Mouse (Mus musculus) stomach, postnatal 0 days (tissue): ENCODE data around the gene Pcgf2.

Source experiments
- CTCF ChIP-seq: IDR thresholded peaks from 2 replicates; pipeline ENCODE4 v1.5.1; 2016; ENCODE audit warnings: antibody characterized with exemption, low read depth, mild to moderate bottlenecking, moderate library complexity
- EP300 ChIP-seq: optimal IDR thresholded peaks from 2 replicates; pipeline ENCODE3; 2016; ENCODE audit warnings: antibody characterized with exemption

GRCm38 (mm10) chr11:97657184-97657945 is 42.9 kb downstream of the Pcgf2 start:
- TF ChIP-seq CTCF (no peak), EP300 (no peak)
